Mouse (Mus musculus): ENCODE results near the gene Slc12a1. TPM values are rescaled to one million over a fixed set of nuclear protein-coding genes. Genes with fewer than 3 reads are reported as not detected.

Slc12a1 gene
- polyA plus RNA-seq, 1 experiment from 2014 or later, result not detected

- Histone ChIP-seq H3K9ac (ENCODE audit: low read length) (peak within 1 kb of the TSS; percentile 82), H3K4me1 (replicated peaks; ENCODE audit: control insufficient read depth, insufficient read depth) (no peaks in the 10 kb centered on the region), H3K9me3 (ENCODE audit: control insufficient read depth, low read length) (no peaks in the 10 kb centered on the region), H3K27ac (replicated peaks) (peak within 1 kb of the TSS; percentile 85), H3K27me3 (ENCODE audit: control insufficient read depth, insufficient read depth, low read length) (no peaks in the 10 kb centered on the region), H3K4me3 (ENCODE audit: low read depth, low read length) (peak within 1 kb of the TSS; percentile 60), H3K4me2 (replicated peaks; ENCODE audit: low read depth) (peak within 1 kb of the TSS; percentile 73), H3K36me3 (ENCODE audit: control insufficient read depth, insufficient read depth, low read length) (no peaks in the 10 kb centered on the region)
- ATAC-seq (ENCODE audit: low FRiP score, low TSS enrichment) (peak; percentile 94), DNase-seq (ENCODE audit: low spot score) (peak; percentile 81)
- peak; percentile 96 for TF ChIP-seq EP300 (optimal IDR thresholded peaks at IDR 0.05)
- TF ChIP-seq CTCF (IDR thresholded peaks at IDR 0.05; ENCODE audit: low read depth), result no peak
- WGBS, result under 1% methylated on average over 40 of the region's 48 CpGs
Observed at GRCm38 (mm10) chr2:125123477-125123852, 28.8 kb upstream of the Slc12a1 start, which contains the start of gene Myef2. Myef2 (minus strand) TSS chr2:125123661.

GRCm38 (mm10) chr2:125125824-125126223, 26.5 kb upstream of the Slc12a1 start:
- ATAC-seq (ENCODE audit: low FRiP score, low TSS enrichment) (no peak), DNase-seq (ENCODE audit: low spot score) (no peak)
- no peaks in the 10 kb centered on the region for H3K27me3 ChIP-seq (ENCODE audit: control insufficient read depth, insufficient read depth, low read length)
- H3K4me1 ChIP-seq (replicated peaks; ENCODE audit: control insufficient read depth, insufficient read depth), result no peaks in the 10 kb centered on the region
- no peak overlapping the region for H3K9ac ChIP-seq (ENCODE audit: low read length)
- no peak overlapping the region for H3K4me3 ChIP-seq (ENCODE audit: low read depth, low read length)
- WGBS, result 39% methylated on average over 4 of the region's 4 CpGs
- no peak overlapping the region for H3K27ac ChIP-seq (replicated peaks)
- H3K36me3 ChIP-seq (ENCODE audit: control insufficient read depth, insufficient read depth, low read length), result no peaks in the 10 kb centered on the region
- TF ChIP-seq EP300 (optimal IDR thresholded peaks at IDR 0.05), result no peak
- no peak for TF ChIP-seq CTCF (IDR thresholded peaks at IDR 0.05; ENCODE audit: low read depth)
- no peak overlapping the region for H3K4me2 ChIP-seq (replicated peaks; ENCODE audit: low read depth)
- H3K9me3 ChIP-seq (ENCODE audit: control insufficient read depth, low read length), result no peaks in the 10 kb centered on the region

- Histone ChIP-seq H3K4me3 (ENCODE audit: low read depth, low read length) (no peak overlapping the region), H3K27ac (replicated peaks) (no peak overlapping the region), H3K9ac (ENCODE audit: low read length) (no peak overlapping the region), H3K4me2 (replicated peaks; ENCODE audit: low read depth) (no peak overlapping the region), H3K27me3 (ENCODE audit: control insufficient read depth, insufficient read depth, low read length) (no peaks in the 10 kb centered on the region), H3K9me3 (ENCODE audit: control insufficient read depth, low read length) (no peaks in the 10 kb centered on the region), H3K36me3 (ENCODE audit: control insufficient read depth, insufficient read depth, low read length) (no peaks in the 10 kb centered on the region), H3K4me1 (replicated peaks; ENCODE audit: control insufficient read depth, insufficient read depth) (no peaks in the 10 kb centered on the region)
- 71% methylated on average over 3 of the region's 3 CpGs for WGBS
- DNase-seq (ENCODE audit: low spot score) (no peak), ATAC-seq (ENCODE audit: low FRiP score, low TSS enrichment) (no peak)
- TF ChIP-seq CTCF (IDR thresholded peaks at IDR 0.05; ENCODE audit: low read depth) (no peak), EP300 (optimal IDR thresholded peaks at IDR 0.05) (no peak)
Observed at GRCm38 (mm10) chr2:125126792-125127191, 25.5 kb upstream of the Slc12a1 start.

DNA sequence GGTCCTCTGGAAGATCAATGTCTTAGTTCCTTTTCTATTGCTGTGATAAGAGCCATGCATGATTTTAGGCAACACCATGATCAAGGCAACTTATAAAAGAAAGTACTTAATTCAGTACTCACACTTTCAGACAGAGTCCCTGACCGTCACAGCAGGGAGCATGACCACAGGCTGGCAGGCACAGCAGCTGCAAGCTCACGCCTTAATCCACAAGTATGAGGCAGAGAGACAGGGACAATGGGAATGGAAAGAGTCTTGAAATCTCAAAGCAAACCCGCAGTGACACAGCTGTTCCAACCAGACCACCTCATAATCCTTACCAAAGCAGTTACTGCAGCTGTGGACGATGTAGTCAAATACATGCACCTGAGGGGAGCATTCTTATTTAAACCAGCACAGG, 18.2 kb upstream of the Slc12a1 start:
- ATAC-seq (ENCODE audit: low FRiP score, low TSS enrichment) (no peak), DNase-seq (ENCODE audit: low spot score) (no peak)
- no peaks in the 10 kb centered on the region for H3K27me3 ChIP-seq (ENCODE audit: control insufficient read depth, insufficient read depth, low read length)
- no peak overlapping the region for H3K4me2 ChIP-seq (replicated peaks; ENCODE audit: low read depth)
- H3K27ac ChIP-seq (replicated peaks), result no peak overlapping the region
- H3K36me3 ChIP-seq (ENCODE audit: control insufficient read depth, insufficient read depth, low read length), result no peaks in the 10 kb centered on the region
- H3K4me3 ChIP-seq (ENCODE audit: low read depth, low read length), result no peak overlapping the region
- no peaks in the 10 kb centered on the region for H3K4me1 ChIP-seq (replicated peaks; ENCODE audit: control insufficient read depth, insufficient read depth)
- 35% methylated on average over 4 of the region's 4 CpGs for WGBS
- H3K9me3 ChIP-seq (ENCODE audit: control insufficient read depth, low read length), result no peaks in the 10 kb centered on the region
- no peak overlapping the region for H3K9ac ChIP-seq (ENCODE audit: low read length)
- no peak for TF ChIP-seq CTCF (IDR thresholded peaks at IDR 0.05; ENCODE audit: low read depth)
- TF ChIP-seq EP300 (optimal IDR thresholded peaks at IDR 0.05), result no peak

GRCm38 (mm10) chr2:125135903-125136811, 16.1 kb upstream of the Slc12a1 start, which contains the start of gene Ctxn2:
Ctxn2 (plus strand) TSS chr2:125136692.
- peak; percentile 86 for DNase-seq (ENCODE audit: low spot score)

GRCm38 (mm10) chr2:125136846-125137245, 15.5 kb upstream of the Slc12a1 start:
- H3K9me3 ChIP-seq (ENCODE audit: control insufficient read depth, low read length), result no peaks in the 10 kb centered on the region
- no peaks in the 10 kb centered on the region for H3K27me3 ChIP-seq (ENCODE audit: control insufficient read depth, insufficient read depth, low read length)
- no peaks in the 10 kb centered on the region for H3K4me1 ChIP-seq (replicated peaks; ENCODE audit: control insufficient read depth, insufficient read depth)
- no peak overlapping the region for H3K4me3 ChIP-seq (ENCODE audit: low read depth, low read length)
- DNase-seq (ENCODE audit: low spot score), result no peak
- WGBS, result 28% methylated on average over 7 of the region's 7 CpGs
- TF ChIP-seq EP300 (optimal IDR thresholded peaks at IDR 0.05), result no peak
- no peak for TF ChIP-seq CTCF (IDR thresholded peaks at IDR 0.05; ENCODE audit: low read depth)
- no peaks in the 10 kb centered on the region for H3K36me3 ChIP-seq (ENCODE audit: control insufficient read depth, insufficient read depth, low read length)
- no peak overlapping the region for H3K27ac ChIP-seq (replicated peaks)
- no peak overlapping the region for H3K9ac ChIP-seq (ENCODE audit: low read length)
- no peak overlapping the region; the same call in 1 of the 2 replicates for H3K4me2 ChIP-seq (replicated peaks; ENCODE audit: low read depth)
- no peak for ATAC-seq (ENCODE audit: low FRiP score, low TSS enrichment)

More at GRCm38 (mm10) chr2:125135903-125136811, 16.1 kb upstream of the Slc12a1 start, which contains the start of gene Ctxn2:
- no peak for TF ChIP-seq CTCF (IDR thresholded peaks at IDR 0.05; ENCODE audit: low read depth)
- no peak for TF ChIP-seq EP300 (optimal IDR thresholded peaks at IDR 0.05)
- Histone ChIP-seq H3K4me3 (ENCODE audit: low read depth, low read length) (peak within 1 kb of the TSS; percentile 20), H3K9me3 (ENCODE audit: control insufficient read depth, low read length) (no peaks in the 10 kb centered on the region), H3K27ac (replicated peaks) (no peak within 1 kb of the TSS), H3K4me1 (replicated peaks; ENCODE audit: control insufficient read depth, insufficient read depth) (no peaks in the 10 kb centered on the region), H3K36me3 (ENCODE audit: control insufficient read depth, insufficient read depth, low read length) (no peaks in the 10 kb centered on the region), H3K9ac (ENCODE audit: low read length) (no peak within 1 kb of the TSS), H3K4me2 (replicated peaks; ENCODE audit: low read depth) (peak within 1 kb of the TSS; percentile 50), H3K27me3 (ENCODE audit: control insufficient read depth, insufficient read depth, low read length) (no peaks in the 10 kb centered on the region)
- ATAC-seq (ENCODE audit: low FRiP score, low TSS enrichment), result 0 out of 2 replicates have a peak, but pooled peaks have one; percentile 56
- 1% methylated on average over 39 of the region's 39 CpGs for WGBS
